Mouse (Mus musculus) embryonic fibroblast, embryonic 13.5 days (primary cell): Measurements from ENCODE around the gene Ttll7. TPM values are rescaled to one million over a fixed set of nuclear protein-coding genes. Genes with fewer than 3 reads are reported as not detected.

Experiments used
- H3K27ac ChIP-seq: 2 replicates; pipeline ENCODE4 v1.5.1; 2012; ENCODE audit warnings: low read length, control low read depth, inconsistent platforms; ENCODE audit not compliant: insufficient read depth
- H3K4me1 ChIP-seq: 2 replicates; pipeline ENCODE4 v1.6.1; 2011; ENCODE audit warnings: low read length; ENCODE audit not compliant: control insufficient read depth, insufficient read depth
- H3K4me3 ChIP-seq: 2 replicates; pipeline ENCODE4 v1.5.1; 2011; ENCODE audit warnings: mild to moderate bottlenecking, control low read depth, low read length; ENCODE audit not compliant: insufficient read depth
- CTCF ChIP-seq: IDR thresholded peaks from 2 replicates; pipeline ENCODE4 v1.5.1; 2011; ENCODE audit warnings: mild to moderate bottlenecking, control low read depth, low read length, moderate library complexity, borderline replicate concordance; ENCODE audit not compliant: insufficient read depth
- POLR2A ChIP-seq: IDR thresholded peaks from 2 replicates; pipeline ENCODE4 v1.6.1; 2011; ENCODE audit warnings: low read depth, mild to moderate bottlenecking, control low read depth, low read length, moderate library complexity
- polyA plus RNA-seq: library from polyadenylated mRNA; stranded (reverse); fragments of >200 nt; gene quantifications from 2 replicates; pipeline ENCODE4 v1.2.4, GENCODE M21; 2011; ENCODE audit warnings: low read depth; ENCODE audit not compliant: missing spikeins, insufficient read length

Gene Ttll7
- polyA plus RNA-seq, 1 experiment = 7.0 TPM

- no peak for TF ChIP-seq POLR2A
- TF ChIP-seq CTCF = no peak
- Histone ChIP-seq H3K27ac (no peak overlapping the region), H3K4me3 (no peak overlapping the region), H3K4me1 (peaks cover 2% of the 10 kb centered on the region; the same call in 1 of the 2 replicates)
Measured at GRCm38 (mm10) chr3:147019506-147019905, 167.3 kb downstream of the Ttll7 start.

GRCm38 (mm10) chr3:147026248-147026647 is 174.1 kb downstream of the Ttll7 start:
- H3K4me1 ChIP-seq = 0 out of 2 replicates have a peak, but pooled peaks cover 3% of the 10 kb centered on the region
- no peak overlapping the region for H3K4me3 ChIP-seq
- no peak overlapping the region for H3K27ac ChIP-seq
- TF ChIP-seq POLR2A (no peak), CTCF (no peak)

- H3K27ac ChIP-seq = no peak overlapping the region
- no peak overlapping the region for H3K4me3 ChIP-seq
- peaks cover 3% of the 10 kb centered on the region; the same call in 1 of the 2 replicates for H3K4me1 ChIP-seq
- TF ChIP-seq CTCF = no peak
- TF ChIP-seq POLR2A = no peak
Measured at GRCm38 (mm10) chr3:147028382-147028781, 176.2 kb downstream of the Ttll7 start.

- H3K4me1 ChIP-seq = peaks cover 5% of the 10 kb centered on the region; the same call in 1 of the 2 replicates
Measured at GRCm38 (mm10) chr3:147029718-147030117, 177.6 kb downstream of the Ttll7 start.

GRCm38 (mm10) chr3:147030266-147030880 is 178.2 kb downstream of the Ttll7 start:
- Histone ChIP-seq H3K4me1 (peaks cover 5% of the 10 kb centered on the region; the same call in 1 of the 2 replicates), H3K4me3 (no peak overlapping the region), H3K27ac (no peak overlapping the region)
- TF ChIP-seq CTCF (no peak), POLR2A (no peak)

More at GRCm38 (mm10) chr3:147029718-147030117, 177.6 kb downstream of the Ttll7 start:
- Histone ChIP-seq H3K27ac (no peak overlapping the region), H3K4me3 (no peak overlapping the region)
- TF ChIP-seq CTCF (no peak), POLR2A (no peak)

Other genes with a start within 250 kb of the Ttll7 start
- gene Dnase2b, start 236.8 kb upstream of the Ttll7 start, polyA plus RNA-seq = not detected in 2 replicates
- 0.56 TPM in 1 of 2 replicates, not detected in the other for gene 4930503B20Rik, start 201.1 kb upstream of the Ttll7 start, polyA plus RNA-seq
- gene Samd13, start 166.8 kb upstream of the Ttll7 start, polyA plus RNA-seq = 0.53 and 1.1 TPM in 2 replicates
- gene Prkacb, start 39.4 kb upstream of the Ttll7 start, polyA plus RNA-seq = 56.9 and 78.5 TPM in 2 replicates